9 mouse cellular contexts compared by ENCODE assay signal in the genomic region with DNA sequence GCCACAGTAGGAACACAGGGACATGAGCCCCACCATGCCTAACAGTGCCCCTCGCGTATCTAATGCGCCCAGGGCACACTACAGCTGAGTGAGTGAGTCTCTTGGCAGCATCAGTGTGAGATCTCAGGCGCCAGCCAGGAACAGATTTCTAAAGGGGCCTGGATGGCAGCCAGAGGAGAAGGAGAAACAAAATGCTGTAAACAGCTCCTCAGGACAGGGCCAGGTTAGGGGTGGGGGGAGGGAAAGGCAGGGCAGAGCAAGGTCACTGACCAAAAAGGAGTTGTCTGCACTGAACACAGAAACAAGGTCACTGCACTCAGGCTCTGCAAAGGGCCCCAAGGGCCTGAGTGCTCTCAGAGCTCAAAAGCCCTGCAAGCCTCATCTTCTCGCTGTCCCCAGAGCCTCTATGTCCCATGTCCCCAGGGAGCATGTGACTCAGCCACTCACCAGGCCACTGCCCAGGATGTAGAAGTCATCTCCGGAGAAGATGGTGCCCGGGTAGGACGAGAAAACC. TPM values are rescaled to one million over a fixed set of nuclear protein-coding genes. Genes with fewer than 3 reads are reported as not detected.
DNase-seq lines count a peak whose midpoint lies in the region; ATAC-seq and TF ChIP-seq lines count a peak whose summit lies in the region.
"Had no signal": no experiment of that assay in that cellular context is flagged by ENCODE, and none has a peak within 500 bp of the region (broad histone marks: within the 10 kb centered on the region; RNA-seq: fewer than 3 reads in every experiment).

No protein-coding gene starts in this region.

- no peaks in the 10 kb centered on the region for H3K9me3 ChIP-seq in liver, embryonic 12.5 days (replicated peaks)
- H3K9me3 ChIP-seq in hindbrain, embryonic 16.5 days (ENCODE audit: control insufficient read depth, low read length): no peaks in the 10 kb centered on the region
- no peaks in the 10 kb centered on the region for H3K9me3 ChIP-seq in liver, embryonic 11.5 days (ENCODE audit: control insufficient read depth, low read length)

- H3K4me1 ChIP-seq in liver, adult 2 months (ENCODE audit: control insufficient read depth, insufficient read depth, low read length): peaks cover 23% of the 10 kb centered on the region
- H3K4me1 ChIP-seq in liver, embryonic 12.5 days: 0 out of 2 replicates have a peak, but pooled peaks cover 5% of the 10 kb centered on the region
- peaks cover 28% of the 10 kb centered on the region for H3K4me1 ChIP-seq in cerebellum, adult 2 months (ENCODE audit: control insufficient read depth, insufficient read depth, low read length)
- H3K4me1 ChIP-seq in hindbrain, embryonic 16.5 days (ENCODE audit: control insufficient read depth, insufficient read depth, low read depth, low read length): no peaks in the 10 kb centered on the region; the same call in 1 of the 2 replicates
- H3K4me1 ChIP-seq in liver, embryonic 11.5 days (replicated peaks; ENCODE audit: control insufficient read depth, insufficient read depth, low read length): no peaks in the 10 kb centered on the region

- no peak for ATAC-seq in liver, embryonic 12.5 days
- ATAC-seq in hindbrain, embryonic 16.5 days: peak; percentile 66; the same call in 1 of the 2 replicates
- no peak for ATAC-seq in liver, embryonic 11.5 days (replicated peaks; ENCODE audit: low FRiP score)

- TF ChIP-seq CTCF in liver, adult 2 months (IDR thresholded peaks at IDR 0.05; ENCODE audit: low read depth, low read length): no peak
- TF ChIP-seq CTCF in cerebellum, adult 2 months (IDR thresholded peaks at IDR 0.05; ENCODE audit: borderline replicate concordance, insufficient read depth, low read depth, low read length): no peak

- TF ChIP-seq POLR2A in liver, adult 2 months (IDR thresholded peaks at IDR 0.05; ENCODE audit: extremely low read depth, insufficient read depth, low read length): no peak
- TF ChIP-seq POLR2A in cerebellum, adult 2 months (IDR thresholded peaks at IDR 0.05; ENCODE audit: borderline replicate concordance, insufficient read depth, low read length): no peak

- H3K79me2 ChIP-seq in liver, adult 2 months (ENCODE audit: control insufficient read depth, insufficient read depth, low read length): no peaks in the 10 kb centered on the region

- no peak overlapping the region for H3K4me3 ChIP-seq in liver, adult 2 months (ENCODE audit: insufficient read depth, low read depth, low read length)
- H3K4me3 ChIP-seq in liver, embryonic 12.5 days: no peak overlapping the region
- H3K4me3 ChIP-seq in cerebellum, adult 2 months (replicated peaks; ENCODE audit: insufficient read depth, low read depth, low read length): no peak overlapping the region
- no peak overlapping the region for H3K4me3 ChIP-seq in hindbrain, embryonic 16.5 days (ENCODE audit: low read length)
- H3K4me3 ChIP-seq in liver, embryonic 11.5 days (ENCODE audit: low read depth, low read length): no peak overlapping the region

- H3K36me3 ChIP-seq in liver, adult 2 months (ENCODE audit: control insufficient read depth, insufficient read depth, low read length): peaks cover 3% of the 10 kb centered on the region; the same call in 1 of the 2 replicates
- peaks cover 75% of the 10 kb centered on the region for H3K36me3 ChIP-seq in liver, embryonic 12.5 days
- H3K36me3 ChIP-seq in hindbrain, embryonic 16.5 days (ENCODE audit: control insufficient read depth, insufficient read depth, low read length): peaks cover 17% of the 10 kb centered on the region
- peaks cover 6% of the 10 kb centered on the region; the same call in 1 of the 2 replicates for H3K36me3 ChIP-seq in liver, embryonic 11.5 days (ENCODE audit: control insufficient read depth, insufficient read depth, low read length)

- no peaks in the 10 kb centered on the region for H3K27me3 ChIP-seq in liver, adult 2 months (ENCODE audit: control insufficient read depth, insufficient read depth, low read length)
- H3K27me3 ChIP-seq in liver, embryonic 12.5 days (replicated peaks): no peaks in the 10 kb centered on the region
- H3K27me3 ChIP-seq in cerebellum, adult 2 months (ENCODE audit: control insufficient read depth, insufficient read depth, low read length): no peaks in the 10 kb centered on the region
- no peaks in the 10 kb centered on the region for H3K27me3 ChIP-seq in hindbrain, embryonic 16.5 days (replicated peaks; ENCODE audit: control insufficient read depth, insufficient read depth, low read length)
- H3K27me3 ChIP-seq in liver, embryonic 11.5 days (replicated peaks; ENCODE audit: control insufficient read depth, insufficient read depth, low read length): no peaks in the 10 kb centered on the region

- 35% methylated on average over 8 of the region's 8 CpGs for WGBS in liver, adult 2 months
- WGBS in liver, embryonic 12.5 days (ENCODE audit: insufficient replicate concordance): 76% methylated on average over 8 of the region's 8 CpGs
- WGBS in cerebellum, adult 2 months: 12% methylated on average over 8 of the region's 8 CpGs
- 59% methylated on average over 8 of the region's 8 CpGs for WGBS in hindbrain, embryonic 16.5 days
- 82% methylated on average over 8 of the region's 8 CpGs for WGBS in liver, embryonic 11.5 days

- H3K9ac ChIP-seq in liver, adult 2 months (ENCODE audit: low read depth, low read length): peak overlapping the region; percentile 33
- H3K9ac ChIP-seq in liver, embryonic 12.5 days: no peak overlapping the region
- no peak overlapping the region for H3K9ac ChIP-seq in hindbrain, embryonic 16.5 days (ENCODE audit: low read depth, low read length)
- H3K9ac ChIP-seq in liver, embryonic 11.5 days (ENCODE audit: low read depth, low read length): no peak overlapping the region

- peak overlapping the region; percentile 82 for H3K27ac ChIP-seq in liver, adult 2 months (replicated peaks; ENCODE audit: insufficient read depth, low read depth, low read length)
- no peak overlapping the region for H3K27ac ChIP-seq in liver, embryonic 12.5 days
- H3K27ac ChIP-seq in cerebellum, adult 2 months (ENCODE audit: insufficient read depth, low read length): peak overlapping the region; percentile 18; the same call in 1 of the 2 replicates
- peak overlapping the region; percentile 48; the same call in 1 of the 2 replicates for H3K27ac ChIP-seq in hindbrain, embryonic 16.5 days (ENCODE audit: low read depth, low read length)
- no peak overlapping the region for H3K27ac ChIP-seq in liver, embryonic 11.5 days (ENCODE audit: low read depth, low read length)

- H3K4me2 ChIP-seq in liver, embryonic 12.5 days: no peak overlapping the region
- H3K4me2 ChIP-seq in hindbrain, embryonic 16.5 days (ENCODE audit: low read length): no peak overlapping the region
- H3K4me2 ChIP-seq in liver, embryonic 11.5 days: no peak overlapping the region

- DNase-seq in adrenal gland, adult 2 months: peak; percentile 71
- DNase-seq in adrenal gland, postnatal 4 days (ENCODE audit: low spot score in 2 of 2): no peak
- peak; percentile 89 for DNase-seq in liver, adult 2 months (ENCODE audit: extremely low read depth, low read depth, low spot score)
- DNase-seq in cerebellum, adult 2 months: peak; percentile 65 to 76
- DNase-seq in T-cell, adult 2 months (ENCODE audit: low spot score): no peak
- DNase-seq in liver, embryonic 11.5 days (ENCODE audit: low spot score): no peak

RNA-seq across cellular contexts. Expression of gene Plbd2, which starts 12.7 kb away (rescaled TPM):
- 10 to 100 TPM; 85.2 to 91.3 TPM for total RNA-seq in adrenal gland, adult 2 months (2021)
- 70.2 and 92.9 TPM in 2 replicates for polyA plus RNA-seq in adrenal gland, adult 2 months (2012; rRNA removed)
- total RNA-seq in adrenal gland, postnatal 4 days (2021): 10 to 100 TPM; 70.5 to 77.5 TPM
- 18.1 and 28.9 TPM in 2 replicates for total RNA-seq in liver, adult 2 months (2014; rRNA removed)
- 41.9 and 42.0 TPM in 2 replicates for polyA plus RNA-seq in liver, adult 2 months (2012; rRNA removed)
- polyA plus RNA-seq in liver, embryonic 12.5 days (2016; fragmentation: Nextera tagmentation; extraction: Ambion mirVana): 23.2 and 27.4 TPM in 2 replicates
- polyA plus RNA-seq in cerebellum, adult 2 months (2012; rRNA removed): 49.0 and 53.5 TPM in 2 replicates
- polyA plus RNA-seq in hindbrain, embryonic 16.5 days (2015; fragmentation: Nextera tagmentation; extraction: Ambion mirVana): 37.6 and 39.0 TPM in 2 replicates
- 32.8 and 35.1 TPM in 2 replicates for polyA plus RNA-seq in liver, embryonic 11.5 days (2014; fragmentation: Nextera tagmentation; extraction: Ambion mirVana)

RNA-seq across cellular contexts. Expression of gene Sds, which starts 14.4 kb away (rescaled TPM):
- total RNA-seq in adrenal gland, adult 2 months (2021): under 1 TPM in 1 of 2 experiments, not detected in 1; 0.55 TPM
- polyA plus RNA-seq in adrenal gland, adult 2 months (2012; rRNA removed): 1.2 TPM in 1 of 2 replicates, not detected in the other
- 1 to 10 TPM in 1 of 2 experiments, not detected in 1; 1.8 TPM for total RNA-seq in adrenal gland, postnatal 4 days (2021)
- total RNA-seq in liver, adult 2 months (2014; rRNA removed): 410 and 645 TPM in 2 replicates
- 648 and 709 TPM in 2 replicates for polyA plus RNA-seq in liver, adult 2 months (2012; rRNA removed)
- polyA plus RNA-seq in liver, embryonic 12.5 days (2016; fragmentation: Nextera tagmentation; extraction: Ambion mirVana): not detected in 2 replicates
- 0.36 and 0.52 TPM in 2 replicates for polyA plus RNA-seq in cerebellum, adult 2 months (2012; rRNA removed)
- polyA plus RNA-seq in hindbrain, embryonic 16.5 days (2015; fragmentation: Nextera tagmentation; extraction: Ambion mirVana): 0.40 and 0.80 TPM in 2 replicates
- not detected in 2 replicates for polyA plus RNA-seq in liver, embryonic 11.5 days (2014; fragmentation: Nextera tagmentation; extraction: Ambion mirVana)
- polyA plus RNA-seq: large intestine, adult 2 months had no signal

RNA-seq across cellular contexts. Expression of gene Sdsl, which starts 18.1 kb away (rescaled TPM):
- 10 to 100 TPM; 46.3 to 71.9 TPM for total RNA-seq in adrenal gland, adult 2 months (2021)
- polyA plus RNA-seq in adrenal gland, adult 2 months (2012; rRNA removed): 114 and 115 TPM in 2 replicates
- total RNA-seq in adrenal gland, postnatal 4 days (2021): 10 to 100 TPM; 61.7 to 63.9 TPM
- total RNA-seq in liver, adult 2 months (2014; rRNA removed): 11.7 and 23.2 TPM in 2 replicates
- 18.6 and 25.9 TPM in 2 replicates for polyA plus RNA-seq in liver, adult 2 months (2012; rRNA removed)
- 1.1 TPM in 2 replicates for polyA plus RNA-seq in liver, embryonic 12.5 days (2016; fragmentation: Nextera tagmentation; extraction: Ambion mirVana)
- polyA plus RNA-seq in cerebellum, adult 2 months (2012; rRNA removed): 13.6 and 16.7 TPM in 2 replicates
- polyA plus RNA-seq in hindbrain, embryonic 16.5 days (2015; fragmentation: Nextera tagmentation; extraction: Ambion mirVana): 8.1 and 9.4 TPM in 2 replicates
- polyA plus RNA-seq in liver, embryonic 11.5 days (2014; fragmentation: Nextera tagmentation; extraction: Ambion mirVana): 2.3 and 2.5 TPM in 2 replicates

RNA-seq across cellular contexts. Expression of gene Slc8b1, which starts 20.2 kb away (rescaled TPM):
- total RNA-seq in adrenal gland, adult 2 months (2021): 10 to 100 TPM; 25.5 to 46.3 TPM
- polyA plus RNA-seq in adrenal gland, adult 2 months (2012; rRNA removed): 40.1 and 49.3 TPM in 2 replicates
- 10 to 100 TPM; 29.6 to 31.7 TPM for total RNA-seq in adrenal gland, postnatal 4 days (2021)
- 40.6 and 78.9 TPM in 2 replicates for total RNA-seq in liver, adult 2 months (2014; rRNA removed)
- 47.6 and 52.4 TPM in 2 replicates for polyA plus RNA-seq in liver, adult 2 months (2012; rRNA removed)
- 4.2 and 6.0 TPM in 2 replicates for polyA plus RNA-seq in liver, embryonic 12.5 days (2016; fragmentation: Nextera tagmentation; extraction: Ambion mirVana)
- 8.2 TPM in 2 replicates for polyA plus RNA-seq in cerebellum, adult 2 months (2012; rRNA removed)
- polyA plus RNA-seq in hindbrain, embryonic 16.5 days (2015; fragmentation: Nextera tagmentation; extraction: Ambion mirVana): 2.3 and 2.7 TPM in 2 replicates
- polyA plus RNA-seq in liver, embryonic 11.5 days (2014; fragmentation: Nextera tagmentation; extraction: Ambion mirVana): 5.1 and 5.5 TPM in 2 replicates

RNA-seq across cellular contexts. Expression of gene Lhx5, which starts 59.2 kb away (rescaled TPM):
- not detected for total RNA-seq in adrenal gland, adult 2 months (2021)
- polyA plus RNA-seq in adrenal gland, adult 2 months (2012; rRNA removed): not detected in 2 replicates
- not detected for total RNA-seq in adrenal gland, postnatal 4 days (2021)
- total RNA-seq in liver, adult 2 months (2014; rRNA removed): not detected in 2 replicates
- not detected in 2 replicates for polyA plus RNA-seq in liver, adult 2 months (2012; rRNA removed)
- polyA plus RNA-seq in liver, embryonic 12.5 days (2016; fragmentation: Nextera tagmentation; extraction: Ambion mirVana): not detected in 2 replicates
- polyA plus RNA-seq in cerebellum, adult 2 months (2012; rRNA removed): 7.7 and 9.7 TPM in 2 replicates
- 20.1 and 24.3 TPM in 2 replicates for polyA plus RNA-seq in hindbrain, embryonic 16.5 days (2015; fragmentation: Nextera tagmentation; extraction: Ambion mirVana)
- polyA plus RNA-seq in liver, embryonic 11.5 days (2014; fragmentation: Nextera tagmentation; extraction: Ambion mirVana): 0.05 TPM in 1 of 2 replicates, not detected in the other

Comparison
In these comparisons a context has a peak if more than half of its experiments do, and no peak if none do; other contexts are left out.
1. DNase-seq: peak in adrenal gland, adult 2 months (single experiment), liver, adult 2 months (single experiment) and cerebellum, adult 2 months (2 of 2); none in adrenal gland, postnatal 4 days (0 of 2), T-cell, adult 2 months (single experiment) and liver, embryonic 11.5 days (single experiment).
2. H3K27ac ChIP-seq: peak in liver, adult 2 months (single experiment), cerebellum, adult 2 months (single experiment) and hindbrain, embryonic 16.5 days (single experiment); none in liver, embryonic 12.5 days (single experiment) and liver, embryonic 11.5 days (single experiment).
3. RNA of gene Sds, which starts 14.4 kb away (polyA plus RNA-seq): 648 to 709 TPM in liver, adult 2 months; 1.2 TPM in adrenal gland, adult 2 months, 0.40 to 0.80 TPM in hindbrain, embryonic 16.5 days, 0.36 to 0.52 TPM in cerebellum, adult 2 months, not detected in liver, embryonic 12.5 days and not detected in liver, embryonic 11.5 days; every median in the first group is over 100 times any median in the second.